Mouse (Mus musculus): Measurements from ENCODE around the gene Adamts5.

Adamts5 gene

GRCm38 (mm10) chr16:85901581-85901910, at the start of gene Adamts5:
Gene Adamts5, minus strand, starts transcription at chr16:85901828.
- no peak for DNase-seq (ENCODE audit: low read depth, low spot score)

GRCm38 (mm10) chr16:85950356-85950755, 48.7 kb upstream of the Adamts5 start:
- no peak for DNase-seq (ENCODE audit: low read depth, low spot score)

- no peak for DNase-seq (ENCODE audit: low read depth, low spot score)
Measured at GRCm38 (mm10) chr16:85926004-85926403, 24.4 kb upstream of the Adamts5 start.

GRCm38 (mm10) chr16:85922454-85922853, 20.8 kb upstream of the Adamts5 start:
- DNase-seq (ENCODE audit: low read depth, low spot score): no peak

- no peak for DNase-seq (ENCODE audit: low read depth, low spot score)
Measured at GRCm38 (mm10) chr16:85920122-85920521, 18.5 kb upstream of the Adamts5 start.

GRCm38 (mm10) chr16:85900702-85901580, 687 bp downstream of the Adamts5 start:
- DNase-seq (ENCODE audit: low read depth, low spot score): peak; percentile 48

GRCm38 (mm10) chr16:85899790-85900587, 1.6 kb downstream of the Adamts5 start:
- peak; percentile 38 for DNase-seq (ENCODE audit: low read depth, low spot score)

- DNase-seq (ENCODE audit: low read depth, low spot score): no peak
Measured at GRCm38 (mm10) chr16:85899301-85899721, 2.3 kb downstream of the Adamts5 start.

- DNase-seq (ENCODE audit: low read depth, low spot score): no peak
Measured at GRCm38 (mm10) chr16:85898816-85899215, 2.8 kb downstream of the Adamts5 start.

GRCm38 (mm10) chr16:85898391-85898790, 3.2 kb downstream of the Adamts5 start:
- no peak for DNase-seq (ENCODE audit: low read depth, low spot score)

GRCm38 (mm10) chr16:85897854-85898253, 3.8 kb downstream of the Adamts5 start:
- DNase-seq (ENCODE audit: low read depth, low spot score): no peak

- DNase-seq (ENCODE audit: low read depth, low spot score): no peak
Measured at GRCm38 (mm10) chr16:85895948-85896347, 5.7 kb downstream of the Adamts5 start.

GRCm38 (mm10) chr16:85889778-85890177, 11.8 kb downstream of the Adamts5 start:
- DNase-seq (ENCODE audit: low read depth, low spot score): no peak

- DNase-seq (ENCODE audit: low read depth, low spot score): peak; percentile 81
Measured at GRCm38 (mm10) chr16:85887289-85888051, 14.2 kb downstream of the Adamts5 start.

- DNase-seq (ENCODE audit: low read depth, low spot score): no peak
Measured at GRCm38 (mm10) chr16:85879075-85879474, 22.6 kb downstream of the Adamts5 start.

- no peak for DNase-seq (ENCODE audit: low read depth, low spot score)
Measured at GRCm38 (mm10) chr16:85874141-85874540, 27.5 kb downstream of the Adamts5 start.

- no peak for DNase-seq (ENCODE audit: low read depth, low spot score)
Measured at GRCm38 (mm10) chr16:85871971-85872370, 29.7 kb downstream of the Adamts5 start.

GRCm38 (mm10) chr16:85871248-85871647, 30.4 kb downstream of the Adamts5 start:
- no peak for DNase-seq (ENCODE audit: low read depth, low spot score)

GRCm38 (mm10) chr16:85864691-85865389, 36.8 kb downstream of the Adamts5 start:
- no peak for DNase-seq (ENCODE audit: low read depth, low spot score)

- no peak for DNase-seq (ENCODE audit: low read depth, low spot score)
Measured at GRCm38 (mm10) chr16:85854505-85854904, 47.1 kb downstream of the Adamts5 start.

- no peak for DNase-seq (ENCODE audit: low read depth, low spot score)
Measured at GRCm38 (mm10) chr16:85827066-85827465, 74.6 kb downstream of the Adamts5 start.

Data from forelimb bud, embryonic 11.5 days (tissue).